Mouse (Mus musculus): ENCODE measurements around the gene Lzts3.

DNA sequence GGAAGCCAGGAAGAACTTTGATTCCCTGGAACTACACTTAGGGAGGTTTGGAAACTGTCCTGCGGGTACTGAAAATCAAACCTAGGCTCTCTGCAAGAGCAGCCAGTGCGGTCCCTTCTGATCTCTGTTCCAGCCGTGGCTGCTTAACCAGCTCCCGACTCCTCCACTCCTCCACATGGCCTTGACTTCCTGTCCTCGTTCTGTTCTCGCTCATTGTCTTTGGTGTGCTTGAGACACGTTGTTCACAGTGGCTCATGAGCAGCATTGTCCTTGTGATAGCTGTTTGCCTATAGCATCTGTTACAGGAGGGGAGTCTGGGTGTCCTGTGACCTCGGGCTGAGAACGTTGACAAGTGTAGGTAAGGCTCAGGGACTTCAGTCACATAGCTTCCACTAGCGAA, 34.6 kb upstream of the Lzts3 start:
- TF ChIP-seq POLR2A (IDR thresholded peaks at IDR 0.05; ENCODE audit: insufficient read length, low read depth), result no peak
- TF ChIP-seq USF1 (IDR thresholded peaks at IDR 0.05; ENCODE audit: low read depth), result no peak
- TF ChIP-seq E2F4 (IDR thresholded peaks at IDR 0.05; ENCODE audit: insufficient read depth), result no peak
- no peak for TF ChIP-seq TCF12 (IDR thresholded peaks at IDR 0.05; ENCODE audit: insufficient read depth, poor library complexity, severe bottlenecking)
- TF ChIP-seq SRF (IDR thresholded peaks at IDR 0.05; ENCODE audit: control insufficient read depth, insufficient read length, low read depth), result no peak
- TF ChIP-seq POLR2AphosphoS2 (IDR thresholded peaks at IDR 0.05; ENCODE audit: insufficient read length, low read depth), result no peak
- no peak for TF ChIP-seq CEBPB (IDR thresholded peaks at IDR 0.05; ENCODE audit: insufficient read depth, poor library complexity, severe bottlenecking)
- TF ChIP-seq MYOD1 (IDR thresholded peaks at IDR 0.05; ENCODE audit: control insufficient read depth in 1 of 3, insufficient read length in 2 of 3, low read depth in 2 of 3), result no peak

Data from myocyte (in vitro differentiated cells).